In genomic region chr17:83367387-83367786, GRCm38 (mm10) we compare ENCODE assay signal across 19 mouse cellular contexts.
"Had no signal": no experiment of that assay in that cellular context is flagged by ENCODE, and none has a peak within 500 bp of the region (broad histone marks: within the 10 kb centered on the region; RNA-seq: fewer than 3 reads in every experiment).

No protein-coding gene starts in this region.

- H3K4me2 ChIP-seq: limb, embryonic 12.5 days; limb, embryonic 15.5 days; liver, embryonic 11.5 days; lung, embryonic 14.5 days; midbrain, embryonic 12.5 days; midbrain, embryonic 15.5 days; neural tube, embryonic 13.5 days; stomach, embryonic 15.5 days had no signal

- H3K4me3 ChIP-seq: limb, embryonic 12.5 days; limb, embryonic 15.5 days; midbrain, embryonic 12.5 days; midbrain, embryonic 15.5 days; neural tube, embryonic 13.5 days; stomach, embryonic 15.5 days had no signal

- H3K27ac ChIP-seq: kidney, postnatal 0 days; limb, embryonic 12.5 days; limb, embryonic 15.5 days; liver, embryonic 14.5 days; macrophage; midbrain, embryonic 12.5 days; midbrain, embryonic 15.5 days; neural tube, embryonic 13.5 days; stomach, embryonic 15.5 days had no signal

- H3K9ac ChIP-seq: limb, embryonic 12.5 days; limb, embryonic 15.5 days; liver, embryonic 14.5 days; liver, postnatal 0 days; lung, embryonic 14.5 days; midbrain, embryonic 12.5 days; midbrain, embryonic 15.5 days; neural tube, embryonic 13.5 days; stomach, embryonic 15.5 days had no signal

- H3K9me3 ChIP-seq: limb, embryonic 12.5 days; limb, embryonic 15.5 days; midbrain, embryonic 12.5 days; midbrain, embryonic 15.5 days; neural tube, embryonic 13.5 days; stomach, embryonic 15.5 days had no signal

- DNase-seq: kidney, adult 2 months; kidney, postnatal 36 days; left cerebral cortex, postnatal 4 days; liver, postnatal 0 days; lung, embryonic 14.5 days; retina, postnatal 1 day; right cerebral cortex, postnatal 25 days; spleen, adult 18-20 months; thymus, postnatal 36 days had no signal

- H3K36me3 ChIP-seq: limb, embryonic 12.5 days; limb, embryonic 15.5 days; midbrain, embryonic 12.5 days; midbrain, embryonic 15.5 days; neural tube, embryonic 13.5 days; stomach, embryonic 15.5 days had no signal

- H3K27me3 ChIP-seq: limb, embryonic 12.5 days; limb, embryonic 15.5 days; midbrain, embryonic 12.5 days; midbrain, embryonic 15.5 days; neural tube, embryonic 13.5 days; stomach, embryonic 15.5 days had no signal

- ATAC-seq: liver, postnatal 0 days; midbrain, embryonic 15.5 days had no signal
